Mouse (Mus musculus): ENCODE data around the gene Arpc4. TPM values are rescaled to one million over a fixed set of nuclear protein-coding genes. Genes with fewer than 3 reads are reported as not detected.

Arpc4 gene
- 94.6 and 97.5 TPM in 2 replicates for polyA plus RNA-seq (2012; rRNA removed; ENCODE audit: low replicate concordance)

DNA sequence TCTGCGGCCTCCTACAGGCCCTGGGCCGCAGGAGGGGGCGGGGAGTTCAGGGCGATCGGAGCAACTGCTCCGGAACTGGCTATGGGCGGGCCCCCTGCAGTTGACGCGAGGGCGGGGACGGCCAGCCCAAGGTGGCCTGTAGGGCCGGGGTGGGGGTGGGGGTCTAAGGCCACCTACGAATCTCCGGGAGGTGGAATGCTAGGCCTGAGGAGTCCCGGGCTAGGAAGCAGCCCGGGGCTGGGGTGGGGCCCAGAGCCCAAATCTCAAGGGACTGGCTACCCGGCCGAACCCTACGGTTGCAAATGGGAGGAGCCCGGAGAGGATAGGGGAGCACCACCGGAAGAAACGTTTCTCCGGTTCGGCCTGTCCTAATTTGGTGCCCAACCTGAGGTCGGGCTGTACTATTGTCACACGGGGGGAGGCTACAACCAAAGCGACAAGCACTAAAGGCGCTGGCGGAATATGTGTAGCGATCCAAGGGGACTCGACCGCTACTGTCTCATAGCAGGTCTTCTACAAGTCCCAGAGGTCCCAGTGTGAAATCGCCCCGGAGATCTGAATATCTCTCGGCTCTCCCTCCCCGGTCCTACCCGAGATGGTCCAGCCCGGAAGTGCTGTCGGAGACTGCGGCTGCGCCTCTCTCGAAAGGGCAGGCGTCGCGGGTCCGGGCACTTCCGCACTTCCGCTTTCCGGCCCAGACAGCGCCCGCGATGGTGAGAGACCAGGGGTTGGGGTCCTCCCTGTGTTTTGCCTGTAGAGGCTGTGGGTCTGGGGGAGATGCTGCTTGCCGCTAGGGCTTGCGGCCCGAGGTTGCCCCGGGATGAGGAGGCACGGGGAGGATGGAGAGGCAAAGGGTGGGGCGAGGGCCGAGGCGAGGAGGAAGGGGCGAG lies at the start of gene Arpc4, which contains the start of gene Tada3:
Gene Arpc4, plus strand, starts transcription at position 620 of the 890 bp plus-strand sequence.
Gene Tada3, minus strand, starts transcription at position 388 of the 890 bp plus-strand sequence.

DNA sequence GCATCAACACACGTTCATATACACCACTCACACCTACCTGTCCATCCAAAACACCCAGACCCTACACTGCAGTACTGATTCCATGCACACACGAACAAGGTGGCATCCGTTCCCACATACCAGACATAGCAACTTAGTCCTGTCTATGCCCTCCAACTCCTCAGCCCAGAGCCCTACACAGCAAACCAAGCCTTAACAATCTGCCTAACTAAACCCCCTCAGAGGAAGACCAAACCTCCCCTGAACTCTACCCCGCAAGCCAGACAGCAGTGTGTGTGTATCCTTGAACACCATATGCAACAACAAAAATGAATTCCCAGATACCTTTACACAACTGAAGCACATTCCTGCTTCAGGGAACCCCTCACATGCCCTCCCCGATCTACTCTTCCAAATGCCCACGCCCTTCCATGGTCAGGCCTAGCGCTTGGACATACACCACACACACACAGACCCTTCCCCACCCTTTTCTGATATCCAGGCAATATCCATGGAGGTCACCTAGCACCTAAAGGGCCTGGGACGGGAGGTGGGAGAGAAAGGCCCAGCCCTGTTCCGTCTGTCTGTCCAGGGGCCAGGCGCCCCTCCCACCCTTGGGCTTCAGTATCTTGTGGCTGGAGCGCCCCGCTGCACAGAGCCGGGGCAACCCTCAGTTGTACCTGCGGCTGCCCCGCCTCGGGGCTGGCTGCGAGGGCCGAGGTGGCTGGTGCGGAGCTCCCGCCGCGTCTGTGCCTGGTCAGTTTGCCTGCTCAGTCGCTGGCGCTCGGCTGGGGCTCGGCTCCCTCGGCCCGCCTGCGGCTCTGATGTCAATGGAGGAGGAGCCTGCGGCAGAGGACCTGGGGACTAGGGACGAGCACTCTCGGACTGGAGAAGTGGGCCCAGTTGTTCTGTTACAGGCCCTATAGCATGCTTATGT lies 34.5 kb upstream of the Arpc4 start, which contains the start of gene Camk1:
Gene Camk1, minus strand, starts transcription at position 808 of the 916 bp plus-strand sequence.

DNA sequence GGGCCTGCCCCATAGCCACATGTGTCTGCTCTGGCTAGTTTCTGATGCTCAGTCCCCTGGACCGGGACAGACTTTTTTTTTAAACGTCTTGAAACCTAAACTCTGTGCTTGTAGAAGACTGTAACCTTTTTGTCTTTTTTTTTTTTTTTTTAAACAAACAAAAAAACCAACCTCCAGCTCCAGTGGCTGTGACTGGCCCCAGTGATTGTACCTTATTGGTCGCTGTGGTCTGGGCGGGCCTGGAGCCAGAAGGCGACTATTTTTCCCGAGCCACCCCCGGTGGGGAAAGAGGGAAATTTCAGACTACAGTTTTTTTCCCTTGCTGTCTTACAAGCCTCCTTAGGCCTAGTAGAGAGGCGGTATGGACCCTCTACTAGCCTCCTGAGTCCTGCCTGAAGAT lies 11.0 kb downstream of the Arpc4 start, which contains the start of gene Ttll3:
Gene Ttll3, plus strand, starts transcription at position 301 of the 400 bp plus-strand sequence.

DNA sequence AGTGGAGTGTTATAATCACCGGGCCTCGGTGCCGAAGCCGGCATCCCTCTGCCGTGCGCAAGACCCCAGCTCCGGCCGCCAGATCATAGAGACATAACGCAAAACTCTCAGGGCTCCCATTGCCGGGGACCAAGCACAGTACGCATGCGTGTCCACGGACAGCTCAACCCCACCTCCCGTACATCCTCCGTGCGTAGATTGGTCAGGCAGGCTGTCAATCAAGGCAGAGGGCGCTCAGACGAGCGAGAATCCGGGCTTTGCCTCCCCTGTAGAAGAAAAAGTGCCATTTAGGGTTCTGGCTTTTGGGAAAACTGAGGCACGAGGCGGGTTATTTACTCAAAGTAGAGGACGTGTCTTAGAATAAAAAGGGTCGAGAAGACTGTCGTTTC lies 41.3 kb downstream of the Arpc4 start, which contains the start of gene Rpusd3:
Gene Rpusd3, minus strand, starts transcription at position 142 of the 389 bp plus-strand sequence.

DNA sequence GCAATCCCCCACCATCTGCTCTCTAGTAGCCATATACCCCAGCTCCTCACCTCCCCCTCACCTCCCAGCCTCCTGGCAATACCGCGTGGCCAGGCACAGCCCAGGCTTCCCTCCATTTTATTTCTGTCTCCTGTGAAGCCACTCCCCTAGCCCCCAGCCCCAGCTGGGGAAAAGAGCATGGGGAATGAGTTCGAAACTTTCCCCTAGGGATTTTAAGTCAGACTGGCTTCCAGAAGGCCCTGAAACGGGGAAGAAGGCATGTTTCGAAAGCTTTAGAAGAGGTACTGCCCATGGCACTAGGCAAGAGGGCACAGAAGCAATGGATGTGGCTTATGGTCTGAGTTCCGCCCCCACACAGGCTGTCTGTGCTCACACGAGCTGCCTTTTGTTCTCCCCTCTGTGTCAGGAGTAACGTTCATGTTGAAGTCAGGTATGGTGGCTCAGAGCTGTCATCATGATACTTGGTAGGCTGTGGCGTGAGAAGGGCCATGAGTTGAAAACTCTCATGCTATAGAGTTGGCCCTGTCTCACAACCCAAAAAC lies 57.8 kb downstream of the Arpc4 start, which contains the start of gene Cidec:
Gene Cidec, minus strand, starts transcription at position 97 of the 542 bp plus-strand sequence.

Other genes with a start within 250 kb of the Arpc4 start
- gene Lhfpl4, start 182.7 kb upstream of the Arpc4 start, polyA plus RNA-seq (2012; rRNA removed; ENCODE audit: low replicate concordance) = 0.33 and 0.44 TPM in 2 replicates
- gene Mtmr14, start 140.3 kb upstream of the Arpc4 start, polyA plus RNA-seq (2012; rRNA removed; ENCODE audit: low replicate concordance) = 40.1 and 51.3 TPM in 2 replicates
- gene Cpne9, start 95.8 kb upstream of the Arpc4 start, polyA plus RNA-seq (2012; rRNA removed; ENCODE audit: low replicate concordance) = 0.04 and 0.10 TPM in 2 replicates
- 17.8 and 26.7 TPM in 2 replicates for gene Brpf1, start 71.0 kb upstream of the Arpc4 start, polyA plus RNA-seq (2012; rRNA removed; ENCODE audit: low replicate concordance)
- 28.4 and 29.2 TPM in 2 replicates for gene Ogg1, start 51.1 kb upstream of the Arpc4 start, polyA plus RNA-seq (2012; rRNA removed; ENCODE audit: low replicate concordance)
- gene Camk1, start 34.1 kb upstream of the Arpc4 start, polyA plus RNA-seq (2012; rRNA removed; ENCODE audit: low replicate concordance) = 99.6 and 113 TPM in 2 replicates
- 28.1 and 28.6 TPM in 2 replicates for gene Tada3, start 232 bp upstream of the Arpc4 start, polyA plus RNA-seq (2012; rRNA removed; ENCODE audit: low replicate concordance)
- 6.0 and 11.1 TPM in 2 replicates for gene Ttll3, start 11.1 kb downstream of the Arpc4 start, polyA plus RNA-seq (2012; rRNA removed; ENCODE audit: low replicate concordance)
- gene Rpusd3, start 41.2 kb downstream of the Arpc4 start, polyA plus RNA-seq (2012; rRNA removed; ENCODE audit: low replicate concordance) = 60.9 and 97.5 TPM in 2 replicates
- 1,367 and 6,336 TPM in 2 replicates for gene Cidec, start 57.6 kb downstream of the Arpc4 start, polyA plus RNA-seq (2012; rRNA removed; ENCODE audit: low replicate concordance)
- 90.4 and 99.5 TPM in 2 replicates for gene Jagn1, start 64.5 kb downstream of the Arpc4 start, polyA plus RNA-seq (2012; rRNA removed; ENCODE audit: low replicate concordance)
- gene Il17re, start 80.4 kb downstream of the Arpc4 start, polyA plus RNA-seq (2012; rRNA removed; ENCODE audit: low replicate concordance) = 10.3 and 39.0 TPM in 2 replicates
- gene Il17rc, start 93.3 kb downstream of the Arpc4 start, polyA plus RNA-seq (2012; rRNA removed; ENCODE audit: low replicate concordance) = 62.5 and 102 TPM in 2 replicates
- gene Creld1, start 105.2 kb downstream of the Arpc4 start, polyA plus RNA-seq (2012; rRNA removed; ENCODE audit: low replicate concordance) = 31.6 and 59.5 TPM in 2 replicates
- gene Prrt3, start 123.8 kb downstream of the Arpc4 start, polyA plus RNA-seq (2012; rRNA removed; ENCODE audit: low replicate concordance) = 0.12 TPM in 1 of 2 replicates, not detected in the other
- gene Emc3, start 153.5 kb downstream of the Arpc4 start, polyA plus RNA-seq (2012; rRNA removed; ENCODE audit: low replicate concordance) = 74.0 and 95.2 TPM in 2 replicates
- gene Fancd2, start 153.6 kb downstream of the Arpc4 start, polyA plus RNA-seq (2012; rRNA removed; ENCODE audit: low replicate concordance) = 0.40 and 2.9 TPM in 2 replicates
- not detected in 2 replicates for gene Fancd2os, start 222.6 kb downstream of the Arpc4 start, polyA plus RNA-seq (2012; rRNA removed; ENCODE audit: low replicate concordance)
- gene Brk1, start 226.7 kb downstream of the Arpc4 start, polyA plus RNA-seq (2012; rRNA removed; ENCODE audit: low replicate concordance) = 198 and 229 TPM in 2 replicates
- gene Vhl, start 245.8 kb downstream of the Arpc4 start, polyA plus RNA-seq (2012; rRNA removed; ENCODE audit: low replicate concordance) = 32.8 and 40.6 TPM in 2 replicates

Data from subcutaneous adipose tissue, adult 2 months (tissue).